Comparison of ENCODE assay signal across 10 mouse cellular contexts in genomic region chr7:126042306-126042705, GRCm38 (mm10). TPM values are rescaled to one million over a fixed set of nuclear protein-coding genes. Genes with fewer than 3 reads are reported as not detected.
DNase-seq lines count a peak whose midpoint lies in the region; ATAC-seq and TF ChIP-seq lines count a peak whose summit lies in the region.
"Had no signal": no experiment of that assay in that cellular context is flagged by ENCODE, and none has a peak within 500 bp of the region (broad histone marks: within the 10 kb centered on the region; RNA-seq: fewer than 3 reads in every experiment).

No protein-coding gene starts in this region.

- peak overlapping the region; percentile 36 for H3K4me2 ChIP-seq in liver, embryonic 16.5 days (ENCODE audit: low read depth, low read length)
- H3K4me2 ChIP-seq: midbrain, embryonic 12.5 days had no signal

- DNase-seq in left cerebral cortex, adult 2 months (ENCODE audit: extremely low spot score in 1 of 2, low spot score in 2 of 2), result no peak
- no peak for DNase-seq in left cerebral cortex, adult 11 months (ENCODE audit: low spot score)
- DNase-seq in G1E (ENCODE audit: low spot score), result peak; percentile 80
- DNase-seq in cerebellum, adult 18-20 months, result no peak
- no peak for DNase-seq in testis, postnatal 14 days (ENCODE audit: low spot score)
- no peak for DNase-seq in cerebellum, adult 8-10 months
- DNase-seq: gastrocnemius, postnatal 10 days had no signal

- 0 out of 2 replicates have a peak overlapping the region, but pooled peaks have one; percentile 20 for H3K9ac ChIP-seq in liver, embryonic 16.5 days (ENCODE audit: low read depth, low read length)
- H3K9ac ChIP-seq: midbrain, embryonic 12.5 days had no signal

- H3K27me3 ChIP-seq in G1E (ENCODE audit: insufficient read depth, low read length), result peaks cover 17% of the 10 kb centered on the region
- H3K27me3 ChIP-seq in liver, embryonic 16.5 days (ENCODE audit: control insufficient read depth, insufficient read depth, low read depth, low read length), result no peaks in the 10 kb centered on the region

- H3K36me3 ChIP-seq in G1E (replicated peaks), result no peaks in the 10 kb centered on the region
- no peaks in the 10 kb centered on the region for H3K36me3 ChIP-seq in liver, embryonic 16.5 days (ENCODE audit: control insufficient read depth, insufficient read depth)
- H3K36me3 ChIP-seq: midbrain, embryonic 12.5 days had no signal

- H3K27ac ChIP-seq in left cerebral cortex, adult 2 months, result no peak overlapping the region
- H3K27ac ChIP-seq in liver, embryonic 16.5 days (ENCODE audit: low read length), result peak overlapping the region; percentile 84
- H3K27ac ChIP-seq: midbrain, embryonic 12.5 days had no signal

- H3K9me3 ChIP-seq in G1E (replicated peaks), result peaks cover 4% of the 10 kb centered on the region; the same call in 1 of the 2 replicates
- no peaks in the 10 kb centered on the region for H3K9me3 ChIP-seq in liver, embryonic 16.5 days (replicated peaks; ENCODE audit: control insufficient read depth, low read length)

- 17% methylated on average over 3 of the region's 3 CpGs for WGBS in liver, embryonic 16.5 days (ENCODE audit: insufficient replicate concordance)

- ATAC-seq in G1E (ENCODE audit: extremely low read depth, insufficient number of reproducible peaks, low FRiP score, poor library complexity, severe bottlenecking), result peak; percentile 87
- ATAC-seq in common myeloid progenitor, adult 5-6 weeks (replicated peaks; ENCODE audit: low read depth, poor library complexity, severe bottlenecking), result peak; percentile 84
- ATAC-seq in liver, embryonic 16.5 days (ENCODE audit: low read depth), result peak; percentile 91

- H3K4me1 ChIP-seq in G1E (ENCODE audit: insufficient read depth, low read depth, low read length), result peaks cover 78% of the 10 kb centered on the region
- H3K4me1 ChIP-seq in liver, embryonic 16.5 days (ENCODE audit: control insufficient read depth, low read depth, low read length), result peaks cover 58% of the 10 kb centered on the region

- TF ChIP-seq CTCF in left cerebral cortex, adult 2 months (IDR thresholded peaks at IDR 0.05), result peak; percentile 49
- TF ChIP-seq CTCF in G1E (IDR thresholded peaks at IDR 0.05; ENCODE audit: low read depth, low read length), result peak; percentile 69

- no peak overlapping the region for H3K4me3 ChIP-seq in left cerebral cortex, adult 2 months
- H3K4me3 ChIP-seq in G1E (ENCODE audit: low read depth, low read length), result peak overlapping the region; percentile 37; the same call in 1 of the 2 replicates
- H3K4me3 ChIP-seq in liver, embryonic 16.5 days (ENCODE audit: low read depth, low read length), result no peak overlapping the region
- H3K4me3 ChIP-seq: midbrain, embryonic 12.5 days had no signal

- intact Hi-C loops in left cerebral cortex, adult 2 months (cut with DNase I), result no loop called here

RNA-seq across cellular contexts. Expression of gene Gsg1l, which starts 39.9 kb away (rescaled TPM):
- total RNA-seq in left cerebral cortex, adult 2 months (2021), result 10 to 100 TPM; 74.9 to 77.5 TPM
- total RNA-seq in G1E (2014; fragmentation: Nextera tagmentation) (not detected in 2 replicates), G1E (2017) (0.06 and 0.11 TPM in 2 replicates)
- not detected in 2 replicates for polyA plus RNA-seq in G1E (2012)
- not detected in 2 replicates for total RNA-seq in common myeloid progenitor, adult 5-6 weeks (2017)
- 0.02 and 0.05 TPM in 2 replicates for polyA plus RNA-seq in liver, embryonic 16.5 days (2015; fragmentation: Nextera tagmentation; extraction: Ambion mirVana)

Comparison
In these comparisons a context has a peak if more than half of its experiments do, and no peak if none do; other contexts are left out.
1. RNA of gene Gsg1l, which starts 39.9 kb away (total RNA-seq): 74.9 to 77.5 TPM in left cerebral cortex, adult 2 months; 0.06 to 0.11 TPM in G1E and not detected in common myeloid progenitor, adult 5-6 weeks; every median in the first group is over 10 times any median in the second.
2. Peak in every context shown above with its lines, with median percentiles within 50 percentile points of each other: ATAC-seq.